Mouse (Mus musculus) bone marrow, adult 2 months (tissue): Measurements from ENCODE around the gene Ppox.

Experiments
- CTCF ChIP-seq: fragments of 200-500 bp; IDR thresholded peaks from 2 replicates; pipeline ENCODE4 v1.5.1; 2011; ENCODE audit warnings: low read length, control low read depth; ENCODE audit not compliant: control insufficient read depth, insufficient read depth
- POLR2A ChIP-seq: fragments of 200-500 bp; IDR thresholded peaks from 2 replicates; pipeline ENCODE4 v1.6.1; 2011; ENCODE audit warnings: low read depth, mild to moderate bottlenecking, control low read depth, low read length, borderline replicate concordance; ENCODE audit not compliant: control insufficient read depth

DNA sequence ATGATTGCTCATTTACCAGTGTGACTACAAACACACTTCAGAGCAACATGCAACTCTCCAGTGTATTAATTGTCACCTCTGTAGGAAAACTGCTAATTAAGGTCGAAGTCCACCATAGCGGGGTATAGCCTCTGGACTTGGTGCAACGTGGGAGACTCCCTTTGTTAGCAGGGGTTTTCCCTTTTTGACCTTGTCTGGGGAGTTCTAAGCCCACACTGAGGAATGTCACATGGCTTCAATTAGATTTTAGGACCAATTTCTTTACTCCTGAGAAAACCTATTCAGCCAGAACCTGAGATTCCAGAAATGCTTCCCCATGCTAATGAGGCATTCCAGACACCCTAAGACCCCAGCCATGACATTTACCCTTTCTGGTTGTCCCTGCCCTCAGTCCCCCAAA lies 50.8 kb downstream of the Ppox start:
- TF ChIP-seq CTCF (no peak), POLR2A (no peak)
